Mouse (Mus musculus): Measurements from ENCODE around the gene Plekhh2.

DNA sequence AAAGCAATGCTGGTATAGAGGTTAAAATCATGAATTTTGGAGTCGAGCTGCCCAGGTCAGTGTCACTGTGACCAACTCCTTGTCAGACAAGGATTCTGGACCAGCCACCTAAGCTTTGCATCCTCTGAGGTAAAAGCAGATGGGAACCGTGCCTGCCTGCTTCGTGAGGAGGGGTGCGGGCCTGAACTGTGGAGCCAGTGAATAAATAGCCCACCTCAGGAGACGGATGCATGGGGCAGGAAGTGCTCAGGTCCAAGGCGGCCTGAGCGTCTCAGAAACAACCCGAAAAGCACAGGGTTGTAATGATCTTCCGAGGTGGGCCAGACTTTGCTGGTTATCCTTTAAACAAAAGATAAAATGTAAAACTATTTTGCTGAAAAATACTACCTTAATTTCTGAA, 133.4 kb downstream of the Plekhh2 start:
- TF ChIP-seq CTCF (conservative IDR thresholded peaks at IDR 0.05; ENCODE audit: insufficient read depth, insufficient read length, low read depth, low read length) (no peak), POLR2A (IDR thresholded peaks at IDR 0.05; ENCODE audit: low read depth, low read length) (no peak)
